Mouse (Mus musculus) C2C12 (cell line): ENCODE measurements around the gene Aff3. TPM values are rescaled to one million over a fixed set of nuclear protein-coding genes. Genes with fewer than 3 reads are reported as not detected.

Experiments
- H3K27me3 ChIP-seq: one replicate; pipeline ENCODE4 v1.6.1; 2011; ENCODE audit not compliant: control insufficient read depth, insufficient read depth, insufficient read length
- H3K36me3 ChIP-seq: one replicate; pipeline ENCODE4 v1.6.1; 2011; ENCODE audit not compliant: control insufficient read depth, insufficient read depth
- H3K4me3 ChIP-seq: one replicate; pipeline ENCODE4 v1.5.1; 2011; ENCODE audit warnings: mild to moderate bottlenecking, control low read depth; ENCODE audit not compliant: poor library complexity, insufficient read depth, severe bottlenecking
- H3K79me2 ChIP-seq: one replicate; pipeline ENCODE4 v1.6.1; 2011; ENCODE audit not compliant: control insufficient read depth, insufficient read depth
- H3K79me3 ChIP-seq: one replicate; pipeline ENCODE4 v1.6.1; 2011; ENCODE audit warnings: low read depth, control low read depth
- H3ac ChIP-seq: one replicate; pipeline ENCODE3; 2011; ENCODE audit warnings: low read depth; ENCODE audit not compliant: control insufficient read depth, insufficient read length
- CEBPB ChIP-seq: IDR thresholded peaks from one replicate; pipeline ENCODE4 v1.6.1; 2011; ENCODE audit warnings: low read depth, mild to moderate bottlenecking, control low read depth, moderate library complexity
- CTCF ChIP-seq: IDR thresholded peaks from one replicate; pipeline ENCODE4 v1.5.1; 2011; ENCODE audit not compliant: control insufficient read depth, insufficient read depth, insufficient read length
- FOSL1 ChIP-seq: IDR thresholded peaks from one replicate; pipeline ENCODE4 v1.8.0; 2011; ENCODE audit warnings: mild to moderate bottlenecking, low read length; ENCODE audit not compliant: poor library complexity, insufficient read depth, severe bottlenecking
- MAX ChIP-seq: IDR thresholded peaks from one replicate; pipeline ENCODE4 v1.6.1; 2011; ENCODE audit warnings: mild to moderate bottlenecking, control low read depth
- MYOD1 ChIP-seq: IDR thresholded peaks from one replicate; pipeline ENCODE4 v1.6.1; 2011; ENCODE audit warnings: low read depth; ENCODE audit not compliant: control insufficient read depth, insufficient read length
- MYOG ChIP-seq: IDR thresholded peaks from one replicate; pipeline ENCODE4 v1.6.1; 2011; ENCODE audit not compliant: control insufficient read depth, insufficient read length; ENCODE audit errors: extremely low read depth
- USF1 ChIP-seq: IDR thresholded peaks from one replicate; pipeline ENCODE4 v1.6.1; 2011; ENCODE audit warnings: low read depth, mild to moderate bottlenecking, control low read depth, moderate library complexity
- polyA plus RNA-seq: library from polyadenylated mRNA; unstranded; fragments of >200 nt; fragmentation: generic; extraction: Trizol; gene quantifications from one replicate; pipeline ENCODE4 v1.2.1, GENCODE M21; 2012; ENCODE audit warnings: missing spikeins

Aff3 gene
- polyA plus RNA-seq, 1 experiment, result not detected

DNA sequence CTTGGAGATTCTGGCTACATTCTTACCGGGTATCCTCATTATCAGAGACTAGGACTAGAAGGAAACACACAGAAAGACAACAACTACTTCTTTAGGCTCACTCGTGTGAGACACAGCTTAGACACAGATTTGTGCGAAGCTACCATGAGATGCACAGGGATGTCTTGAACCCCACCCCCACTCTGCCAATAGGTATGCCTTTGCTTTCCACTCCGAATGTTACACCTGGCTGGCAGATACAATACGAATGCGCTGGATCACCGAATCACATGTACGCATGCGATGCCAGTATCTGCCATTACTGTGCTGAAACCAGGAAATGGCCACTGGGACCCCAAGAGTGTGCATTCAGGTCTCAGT lies 370.4 kb downstream of the Aff3 start:
- Histone ChIP-seq H3ac (no peak overlapping the region), H3K79me3 (no peaks in the 10 kb centered on the region), H3K4me3 (no peak overlapping the region), H3K36me3 (no peaks in the 10 kb centered on the region), H3K27me3 (no peaks in the 10 kb centered on the region), H3K79me2 (no peaks in the 10 kb centered on the region)
- TF ChIP-seq CEBPB (no peak), USF1 (no peak), MYOD1 (no peak), CTCF (no peak), FOSL1 (no peak), MYOG (no peak), MAX (no peak)

DNA sequence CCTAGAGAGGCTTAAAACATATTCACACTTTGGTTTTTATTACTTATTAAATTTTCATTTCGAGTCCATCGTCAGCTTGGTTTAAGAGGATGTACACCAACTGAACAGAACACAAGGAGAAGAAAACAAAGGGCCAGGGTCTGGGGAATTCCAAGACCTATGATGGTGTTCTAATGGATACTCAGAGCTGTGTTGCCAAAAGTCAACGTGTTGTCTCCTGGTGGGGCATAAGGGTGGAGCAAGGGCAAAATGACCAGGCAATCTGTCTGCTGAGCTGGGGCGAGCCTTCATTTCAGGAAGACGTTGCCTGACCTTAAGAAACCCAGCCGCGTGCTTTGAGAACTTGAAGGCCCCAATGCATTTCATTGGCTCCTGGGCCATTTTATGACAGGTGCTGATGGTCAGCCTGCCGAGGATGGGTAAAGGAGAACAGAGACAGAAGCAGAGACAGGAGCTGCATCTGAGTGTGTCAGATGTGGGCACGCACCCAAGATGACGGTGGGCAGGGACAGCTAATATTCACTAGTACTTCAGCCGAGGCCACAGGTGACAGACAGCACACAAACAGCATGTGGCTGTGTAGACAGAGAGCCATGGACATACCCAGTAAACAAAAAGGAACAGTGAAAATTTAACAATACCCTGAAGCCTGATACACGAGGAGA lies 371.0 kb downstream of the Aff3 start:
- no peak overlapping the region for H3K4me3 ChIP-seq
- H3ac ChIP-seq, result no peak overlapping the region
- H3K79me3 ChIP-seq, result no peaks in the 10 kb centered on the region
- TF ChIP-seq MYOD1 (no peak), USF1 (no peak), MAX (no peak), MYOG (no peak), CTCF (no peak), FOSL1 (no peak), CEBPB (no peak)
- H3K79me2 ChIP-seq, result no peaks in the 10 kb centered on the region
- no peaks in the 10 kb centered on the region for H3K36me3 ChIP-seq
- no peaks in the 10 kb centered on the region for H3K27me3 ChIP-seq

DNA sequence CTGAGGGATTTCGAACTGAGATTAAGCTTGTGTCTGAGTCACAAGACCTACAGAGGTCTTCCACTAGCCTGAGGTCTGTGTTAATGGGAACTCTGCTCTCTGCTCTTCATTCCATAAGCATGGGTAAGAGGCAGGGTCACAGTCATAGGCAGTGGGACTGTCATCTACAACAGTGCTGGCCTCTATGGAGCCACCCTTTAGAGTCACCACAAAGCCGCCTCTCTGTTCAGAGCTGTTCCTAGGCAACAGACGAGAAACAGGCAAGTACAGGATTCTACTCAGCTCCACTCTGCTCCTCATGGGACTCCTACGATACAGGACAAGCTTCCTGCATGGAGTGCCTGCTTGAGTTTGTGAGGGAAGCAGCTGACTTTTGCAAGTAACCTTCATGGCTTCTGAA lies 371.9 kb downstream of the Aff3 start:
- no peak overlapping the region for H3K4me3 ChIP-seq
- H3ac ChIP-seq, result no peak overlapping the region
- TF ChIP-seq MYOD1 (no peak), MYOG (no peak), MAX (no peak)
- no peaks in the 10 kb centered on the region for H3K79me2 ChIP-seq
- no peaks in the 10 kb centered on the region for H3K27me3 ChIP-seq
- no peaks in the 10 kb centered on the region for H3K36me3 ChIP-seq
- no peaks in the 10 kb centered on the region for H3K79me3 ChIP-seq

DNA sequence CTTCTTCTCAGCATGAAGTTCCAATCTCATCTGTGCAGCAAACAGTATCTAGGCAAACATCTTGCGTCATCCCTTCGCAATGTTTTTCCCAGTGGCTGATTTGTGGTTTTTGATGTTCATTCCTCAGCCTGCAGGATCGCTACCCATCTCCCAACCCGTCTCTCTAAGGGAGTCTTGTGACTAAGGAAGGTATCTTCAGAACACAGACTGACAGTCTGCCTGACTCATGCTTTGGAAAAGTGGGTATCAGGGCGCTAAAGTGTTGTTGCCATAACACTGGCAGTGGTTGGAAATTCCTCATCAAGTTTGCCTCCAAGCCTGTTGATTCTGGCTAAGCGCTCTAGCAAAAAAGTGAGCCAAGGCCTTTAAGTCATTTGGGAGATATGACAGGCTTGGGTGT lies 372.8 kb downstream of the Aff3 start:
- no peaks in the 10 kb centered on the region for H3K79me3 ChIP-seq
- no peaks in the 10 kb centered on the region for H3K36me3 ChIP-seq

DNA sequence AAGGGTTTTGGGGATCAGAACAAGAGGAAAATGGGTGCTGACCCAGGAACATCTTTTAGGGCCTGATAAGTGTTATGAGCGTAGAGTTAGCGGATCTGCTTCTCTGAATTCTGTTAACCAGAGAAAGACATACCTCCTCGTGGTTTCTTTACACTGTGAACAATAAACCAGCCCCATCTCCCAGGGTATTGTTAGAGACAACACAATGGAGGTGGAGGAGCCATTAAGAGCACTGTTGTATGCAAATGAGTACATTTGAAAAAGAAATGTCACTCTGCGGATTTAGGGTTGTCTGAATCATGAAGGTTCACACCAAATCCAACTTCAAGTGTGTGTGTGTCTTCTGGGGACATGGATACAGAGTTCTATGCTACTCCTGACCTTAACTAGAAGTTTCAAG lies 373.3 kb downstream of the Aff3 start:
- Histone ChIP-seq H3K27me3 (no peaks in the 10 kb centered on the region), H3ac (no peak overlapping the region), H3K36me3 (no peaks in the 10 kb centered on the region), H3K4me3 (no peak overlapping the region), H3K79me3 (no peaks in the 10 kb centered on the region), H3K79me2 (no peaks in the 10 kb centered on the region)
- no peak for TF ChIP-seq MYOG

More for the DNA sequence above, 372.8 kb downstream of the Aff3 start:
- no peak for TF ChIP-seq USF1
- peak; percentile 9 for TF ChIP-seq CEBPB
- Histone ChIP-seq H3K4me3 (no peak overlapping the region), H3K27me3 (no peaks in the 10 kb centered on the region), H3ac (no peak overlapping the region), H3K79me2 (no peaks in the 10 kb centered on the region)

DNA sequence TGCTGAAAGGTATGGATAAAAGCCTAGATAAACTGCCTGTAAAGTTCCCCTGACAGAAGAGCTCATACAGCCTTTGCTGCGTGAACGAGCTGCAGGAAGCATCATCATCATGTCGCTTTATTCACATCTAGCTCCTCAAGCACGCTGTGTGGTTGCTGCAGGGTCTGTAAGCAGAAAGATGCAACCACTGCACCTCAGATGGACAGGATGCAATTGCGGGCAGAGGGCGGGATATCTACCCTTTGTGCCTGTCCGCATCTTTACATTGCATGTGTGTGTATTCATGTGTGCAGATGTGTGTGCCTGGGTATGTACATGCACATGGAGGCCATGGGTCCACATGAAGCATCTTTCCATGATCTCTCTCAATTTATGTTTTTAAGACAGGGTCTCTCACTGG lies 373.9 kb downstream of the Aff3 start:
- H3K27me3 ChIP-seq, result no peaks in the 10 kb centered on the region
- no peak overlapping the region for H3K4me3 ChIP-seq
- H3K36me3 ChIP-seq, result no peaks in the 10 kb centered on the region
- no peaks in the 10 kb centered on the region for H3K79me2 ChIP-seq
- no peaks in the 10 kb centered on the region for H3K79me3 ChIP-seq
- no peak overlapping the region for H3ac ChIP-seq
- TF ChIP-seq MAX, result no peak
- TF ChIP-seq USF1, result no peak
- no peak for TF ChIP-seq CTCF
- TF ChIP-seq CEBPB, result no peak
- TF ChIP-seq FOSL1, result no peak
- TF ChIP-seq MYOG, result no peak
- no peak for TF ChIP-seq MYOD1
